Mouse (Mus musculus): ENCODE results near the gene Prss48. TPM values are rescaled to one million over a fixed set of nuclear protein-coding genes. Genes with fewer than 3 reads are reported as not detected.
A peak's percentile ranks its signal among the peaks of the same experiment; 100 is the strongest.

The Prss48 gene
- polyA plus RNA-seq, 1 experiment from 2014 or later: 0.58 TPM

- no peaks in the 10 kb centered on the region for H3K9me3 ChIP-seq (ENCODE audit: control insufficient read depth, low read length)
- no peak overlapping the region for H3K9ac ChIP-seq (ENCODE audit: low read length)
- H3K4me1 ChIP-seq (replicated peaks; ENCODE audit: control insufficient read depth, insufficient read depth, low read length): no peaks in the 10 kb centered on the region
- DNase-seq (ENCODE audit: low spot score) (no peak), ATAC-seq (replicated peaks; ENCODE audit: low FRiP score, low TSS enrichment, low read depth) (no peak)
- no peaks in the 10 kb centered on the region for H3K27me3 ChIP-seq (replicated peaks; ENCODE audit: control insufficient read depth, insufficient read depth, low read length)
- H3K4me2 ChIP-seq (ENCODE audit: low read length): no peak overlapping the region
- 0 out of 2 replicates have a peak, but pooled peaks cover 4% of the 10 kb centered on the region for H3K36me3 ChIP-seq (ENCODE audit: control insufficient read depth, insufficient read depth, low read length)
- WGBS: 47% methylated on average over 3 of the region's 3 CpGs
- H3K27ac ChIP-seq (ENCODE audit: low read depth): no peak overlapping the region
- no peak overlapping the region for H3K4me3 ChIP-seq (ENCODE audit: low read depth, low read length)
These were observed 9.5 kb upstream of the Prss48 start for GRCm38 (mm10) chr3:86011833-86012232.

- Histone ChIP-seq H3K4me2 (ENCODE audit: low read length) (no peak overlapping the region), H3K4me3 (ENCODE audit: low read depth, low read length) (no peak overlapping the region), H3K4me1 (replicated peaks; ENCODE audit: control insufficient read depth, insufficient read depth, low read length) (no peaks in the 10 kb centered on the region), H3K27me3 (replicated peaks; ENCODE audit: control insufficient read depth, insufficient read depth, low read length) (no peaks in the 10 kb centered on the region), H3K36me3 (ENCODE audit: control insufficient read depth, insufficient read depth, low read length) (0 out of 2 replicates have a peak, but pooled peaks cover 4% of the 10 kb centered on the region), H3K27ac (ENCODE audit: low read depth) (no peak overlapping the region), H3K9me3 (ENCODE audit: control insufficient read depth, low read length) (no peaks in the 10 kb centered on the region), H3K9ac (ENCODE audit: low read length) (no peak overlapping the region)
- ATAC-seq (replicated peaks; ENCODE audit: low FRiP score, low TSS enrichment, low read depth) (0 out of 2 replicates have a peak, but pooled peaks have one; percentile 19), DNase-seq (ENCODE audit: low spot score) (no peak)
- 75% methylated on average over 6 of the region's 6 CpGs for WGBS
These were observed 9.1 kb upstream of the Prss48 start for GRCm38 (mm10) chr3:86011373-86011772.

- no peak for DNase-seq (ENCODE audit: low spot score)
- ATAC-seq (replicated peaks; ENCODE audit: low FRiP score, low TSS enrichment, low read depth): no peak
- H3K4me1 ChIP-seq (replicated peaks; ENCODE audit: control insufficient read depth, insufficient read depth, low read length): no peaks in the 10 kb centered on the region
- H3K27ac ChIP-seq (ENCODE audit: low read depth): no peak overlapping the region
- H3K4me2 ChIP-seq (ENCODE audit: low read length): no peak overlapping the region
- no peak overlapping the region for H3K4me3 ChIP-seq (ENCODE audit: low read depth, low read length)
- H3K9ac ChIP-seq (ENCODE audit: low read length): no peak overlapping the region
- 69% methylated on average over 3 of the region's 3 CpGs for WGBS
- H3K27me3 ChIP-seq (replicated peaks; ENCODE audit: control insufficient read depth, insufficient read depth, low read length): no peaks in the 10 kb centered on the region
- H3K36me3 ChIP-seq (ENCODE audit: control insufficient read depth, insufficient read depth, low read length): 0 out of 2 replicates have a peak, but pooled peaks cover 4% of the 10 kb centered on the region
- H3K9me3 ChIP-seq (ENCODE audit: control insufficient read depth, low read length): no peaks in the 10 kb centered on the region
These were observed 8.3 kb upstream of the Prss48 start for GRCm38 (mm10) chr3:86010618-86011017.

- Histone ChIP-seq H3K4me1 (replicated peaks; ENCODE audit: control insufficient read depth, insufficient read depth, low read length) (no peaks in the 10 kb centered on the region), H3K4me2 (ENCODE audit: low read length) (no peak overlapping the region), H3K27ac (ENCODE audit: low read depth) (no peak overlapping the region), H3K4me3 (ENCODE audit: low read depth, low read length) (no peak overlapping the region), H3K36me3 (ENCODE audit: control insufficient read depth, insufficient read depth, low read length) (0 out of 2 replicates have a peak, but pooled peaks cover 4% of the 10 kb centered on the region), H3K9me3 (ENCODE audit: control insufficient read depth, low read length) (no peaks in the 10 kb centered on the region), H3K27me3 (replicated peaks; ENCODE audit: control insufficient read depth, insufficient read depth, low read length) (no peaks in the 10 kb centered on the region), H3K9ac (ENCODE audit: low read length) (no peak overlapping the region)
- WGBS: 95% methylated on average over 10 of the region's 10 CpGs
- ATAC-seq (replicated peaks; ENCODE audit: low FRiP score, low TSS enrichment, low read depth): no peak
- DNase-seq (ENCODE audit: low spot score): no peak
These were observed 2.5 kb upstream of the Prss48 start for GRCm38 (mm10) chr3:86004751-86005150.

- Histone ChIP-seq H3K27ac (ENCODE audit: low read depth) (no peak overlapping the region), H3K9me3 (ENCODE audit: control insufficient read depth, low read length) (no peaks in the 10 kb centered on the region), H3K4me1 (replicated peaks; ENCODE audit: control insufficient read depth, insufficient read depth, low read length) (no peaks in the 10 kb centered on the region), H3K36me3 (ENCODE audit: control insufficient read depth, insufficient read depth, low read length) (no peaks in the 10 kb centered on the region), H3K4me2 (ENCODE audit: low read length) (no peak overlapping the region), H3K4me3 (ENCODE audit: low read depth, low read length) (no peak overlapping the region), H3K9ac (ENCODE audit: low read length) (no peak overlapping the region), H3K27me3 (replicated peaks; ENCODE audit: control insufficient read depth, insufficient read depth, low read length) (no peaks in the 10 kb centered on the region)
- WGBS: 75% methylated on average over 5 of the region's 5 CpGs
- no peak for DNase-seq (ENCODE audit: low spot score)
- no peak for ATAC-seq (replicated peaks; ENCODE audit: low FRiP score, low TSS enrichment, low read depth)
These were observed 649 bp upstream of the Prss48 start for GRCm38 (mm10) chr3:86002940-86003339.

- no peak overlapping the region for H3K4me3 ChIP-seq (ENCODE audit: low read depth, low read length)
- no peaks in the 10 kb centered on the region for H3K27me3 ChIP-seq (replicated peaks; ENCODE audit: control insufficient read depth, insufficient read depth, low read length)
- H3K9ac ChIP-seq (ENCODE audit: low read length): no peak overlapping the region
- DNase-seq (ENCODE audit: low spot score) (no peak), ATAC-seq (replicated peaks; ENCODE audit: low FRiP score, low TSS enrichment, low read depth) (no peak)
- H3K4me2 ChIP-seq (ENCODE audit: low read length): no peak overlapping the region
- H3K36me3 ChIP-seq (ENCODE audit: control insufficient read depth, insufficient read depth, low read length): no peaks in the 10 kb centered on the region
- no peaks in the 10 kb centered on the region for H3K4me1 ChIP-seq (replicated peaks; ENCODE audit: control insufficient read depth, insufficient read depth, low read length)
- no peaks in the 10 kb centered on the region for H3K9me3 ChIP-seq (ENCODE audit: control insufficient read depth, low read length)
- no peak overlapping the region for H3K27ac ChIP-seq (ENCODE audit: low read depth)
- WGBS: 89% methylated on average over 3 of the region's 3 CpGs
These were observed 1.0 kb downstream of the Prss48 start for GRCm38 (mm10) chr3:86001271-86001670.

- Histone ChIP-seq H3K9me3 (ENCODE audit: control insufficient read depth, low read length) (no peaks in the 10 kb centered on the region), H3K27ac (ENCODE audit: low read depth) (no peak overlapping the region), H3K4me2 (ENCODE audit: low read length) (no peak overlapping the region), H3K36me3 (ENCODE audit: control insufficient read depth, insufficient read depth, low read length) (no peaks in the 10 kb centered on the region), H3K9ac (ENCODE audit: low read length) (no peak overlapping the region), H3K27me3 (replicated peaks; ENCODE audit: control insufficient read depth, insufficient read depth, low read length) (no peaks in the 10 kb centered on the region), H3K4me3 (ENCODE audit: low read depth, low read length) (no peak overlapping the region), H3K4me1 (replicated peaks; ENCODE audit: control insufficient read depth, insufficient read depth, low read length) (peaks cover 5% of the 10 kb centered on the region; the same call in 1 of the 2 replicates)
- ATAC-seq (replicated peaks; ENCODE audit: low FRiP score, low TSS enrichment, low read depth) (no peak), DNase-seq (ENCODE audit: low spot score) (no peak)
- WGBS: 68% methylated on average over 4 of the region's 4 CpGs
These were observed 7.6 kb downstream of the Prss48 start for GRCm38 (mm10) chr3:85994645-85995044.

GRCm38 (mm10) chr3:85993744-85994143, 8.5 kb downstream of the Prss48 start:
- Histone ChIP-seq H3K9ac (ENCODE audit: low read length) (no peak overlapping the region), H3K9me3 (ENCODE audit: control insufficient read depth, low read length) (no peaks in the 10 kb centered on the region), H3K36me3 (ENCODE audit: control insufficient read depth, insufficient read depth, low read length) (no peaks in the 10 kb centered on the region), H3K4me3 (ENCODE audit: low read depth, low read length) (no peak overlapping the region), H3K4me2 (ENCODE audit: low read length) (no peak overlapping the region), H3K4me1 (replicated peaks; ENCODE audit: control insufficient read depth, insufficient read depth, low read length) (peaks cover 5% of the 10 kb centered on the region; the same call in 1 of the 2 replicates), H3K27ac (ENCODE audit: low read depth) (no peak overlapping the region), H3K27me3 (replicated peaks; ENCODE audit: control insufficient read depth, insufficient read depth, low read length) (no peaks in the 10 kb centered on the region)
- 64% methylated on average over 11 of the region's 11 CpGs for WGBS
- ATAC-seq (replicated peaks; ENCODE audit: low FRiP score, low TSS enrichment, low read depth) (no peak), DNase-seq (ENCODE audit: low spot score) (no peak)

- H3K27ac ChIP-seq (ENCODE audit: low read depth): no peak overlapping the region
- no peak overlapping the region for H3K9ac ChIP-seq (ENCODE audit: low read length)
- DNase-seq (ENCODE audit: low spot score) (no peak), ATAC-seq (replicated peaks; ENCODE audit: low FRiP score, low TSS enrichment, low read depth) (peak; percentile 53; the same call in 1 of the 2 replicates)
- no peak overlapping the region for H3K4me3 ChIP-seq (ENCODE audit: low read depth, low read length)
- no peaks in the 10 kb centered on the region for H3K9me3 ChIP-seq (ENCODE audit: control insufficient read depth, low read length)
- H3K4me1 ChIP-seq (replicated peaks; ENCODE audit: control insufficient read depth, insufficient read depth, low read length): peaks cover 5% of the 10 kb centered on the region; the same call in 1 of the 2 replicates
- H3K27me3 ChIP-seq (replicated peaks; ENCODE audit: control insufficient read depth, insufficient read depth, low read length): no peaks in the 10 kb centered on the region
- WGBS: 56% methylated on average over 5 of the region's 5 CpGs
- H3K36me3 ChIP-seq (ENCODE audit: control insufficient read depth, insufficient read depth, low read length): no peaks in the 10 kb centered on the region
- no peak overlapping the region for H3K4me2 ChIP-seq (ENCODE audit: low read length)
These were observed 10.5 kb downstream of the Prss48 start for GRCm38 (mm10) chr3:85991802-85992156.

Data from intestine, embryonic 14.5 days (tissue).